Mouse (Mus musculus): ENCODE data around the gene Tnc.

Gene Tnc

GRCm38 (mm10) chr4:64046831-64047493 lies at the start of gene Tnc:
Gene Tnc (minus strand): TSS chr4:64047015.
- peak; percentile 46 for DNase-seq (ENCODE audit: low read depth, low spot score)

DNA sequence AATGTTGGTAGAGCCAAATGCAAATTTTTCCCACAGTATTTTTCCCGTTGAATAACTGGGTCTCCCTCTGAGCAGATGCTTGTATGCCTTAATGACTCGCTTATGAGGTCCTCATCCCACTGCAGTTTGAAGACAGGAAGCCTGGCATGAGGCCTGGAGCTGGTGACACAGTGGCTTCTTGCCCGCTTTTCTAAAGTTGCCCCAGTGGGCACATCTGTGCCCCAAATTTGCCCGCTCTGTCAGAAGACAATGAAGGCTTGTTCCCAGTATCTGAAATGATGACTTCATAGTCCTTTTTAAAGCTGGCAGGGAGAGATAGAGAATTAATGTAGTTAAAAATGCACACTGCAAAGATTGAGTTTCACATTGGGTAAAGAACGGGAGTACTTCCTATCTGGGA lies 47.4 kb upstream of the Tnc start:
- no peak for DNase-seq (ENCODE audit: low read depth, low spot score)

DNA sequence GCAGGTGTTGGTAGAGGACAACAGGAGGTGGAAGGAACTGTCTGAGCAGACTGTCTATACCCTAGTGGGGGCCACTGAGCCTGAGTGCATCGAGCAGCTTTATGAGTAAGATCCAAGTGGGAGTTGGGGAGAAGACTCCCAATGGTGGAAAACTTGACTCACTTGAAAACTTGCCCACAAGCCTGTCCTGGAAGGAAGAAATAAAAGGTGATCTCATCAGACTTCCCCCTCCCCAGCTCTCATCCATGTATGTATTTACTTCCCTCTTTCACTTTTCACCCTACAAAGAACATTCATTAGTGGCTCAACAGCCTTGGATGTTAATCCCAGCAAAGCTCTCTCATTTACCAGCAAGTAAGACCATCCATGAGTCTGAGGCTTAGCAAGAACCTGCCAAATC lies 46.0 kb upstream of the Tnc start:
- no peak for DNase-seq (ENCODE audit: low read depth, low spot score)

DNA sequence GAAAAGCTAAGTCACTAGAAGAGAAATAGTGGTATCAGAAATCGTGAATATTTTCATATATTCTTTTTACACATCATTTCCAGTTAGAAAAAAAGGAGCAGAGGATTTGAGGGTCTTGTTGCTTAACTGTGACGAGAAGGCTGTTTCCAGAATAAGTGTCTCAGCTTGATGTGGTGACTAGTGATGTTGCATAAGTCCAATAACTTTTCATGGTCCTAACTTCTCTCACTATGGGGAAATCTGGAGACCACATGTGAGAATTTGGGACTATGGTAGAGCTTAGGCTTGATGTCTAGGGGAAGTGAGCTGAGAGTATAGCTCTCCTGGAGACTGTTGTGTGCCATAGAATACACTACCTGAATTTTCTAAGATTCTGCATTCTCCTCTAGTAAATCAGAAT lies 42.6 kb upstream of the Tnc start:
- no peak for DNase-seq (ENCODE audit: low read depth, low spot score)

- DNase-seq (ENCODE audit: low read depth, low spot score) = no peak
These were observed 40.9 kb upstream of the Tnc start for GRCm38 (mm10) chr4:64087675-64088074.

DNA sequence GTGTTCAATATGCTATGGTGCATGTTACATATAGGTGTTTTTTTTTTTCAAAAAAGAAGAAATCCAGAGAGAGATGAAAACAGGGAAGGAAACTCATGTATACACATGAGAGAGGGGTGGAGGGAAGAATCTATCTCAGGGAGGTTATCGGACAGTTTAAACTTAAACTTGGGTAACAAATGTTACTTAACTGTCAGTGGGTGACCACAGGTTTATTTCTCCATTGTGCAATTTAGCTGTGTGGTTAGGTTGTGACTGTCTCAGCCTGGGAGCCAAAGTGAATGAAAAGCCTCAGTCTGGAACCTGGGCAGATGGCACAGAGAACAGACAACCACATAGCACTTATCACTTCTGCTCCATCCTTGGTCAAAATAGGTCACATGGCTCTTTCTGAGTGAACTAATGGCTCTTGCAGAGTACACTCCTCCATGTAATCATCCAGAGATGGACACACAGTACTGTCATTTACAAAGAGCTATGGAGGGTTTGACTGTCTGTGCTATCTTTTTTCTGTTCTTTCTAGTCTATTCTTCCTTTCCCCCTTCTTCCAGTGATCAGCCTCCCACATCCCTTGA lies 39.3 kb upstream of the Tnc start:
- DNase-seq (ENCODE audit: low read depth, low spot score) = no peak

DNA sequence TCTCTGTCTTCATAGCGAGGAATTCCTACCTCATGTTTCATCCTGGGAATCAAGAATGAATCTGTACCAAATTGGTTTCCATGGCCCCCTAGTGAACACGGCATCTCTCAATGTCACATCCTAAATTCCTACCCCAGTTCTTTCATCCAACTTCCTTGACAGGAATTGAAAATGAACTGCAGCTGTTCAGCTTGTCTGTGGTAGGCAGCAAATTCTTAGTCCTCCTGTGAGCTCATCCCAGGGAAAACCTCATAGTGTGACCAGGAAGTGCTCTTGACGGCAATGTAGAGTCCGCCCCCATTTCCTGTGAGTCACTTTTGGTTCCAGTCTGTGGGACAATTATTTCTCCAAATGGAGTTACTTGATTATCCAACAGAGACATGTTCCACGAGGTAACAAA lies 37.0 kb upstream of the Tnc start:
- DNase-seq (ENCODE audit: low read depth, low spot score) = no peak

GRCm38 (mm10) chr4:64078029-64078619 lies 31.3 kb upstream of the Tnc start:
- no peak for DNase-seq (ENCODE audit: low read depth, low spot score)

DNA sequence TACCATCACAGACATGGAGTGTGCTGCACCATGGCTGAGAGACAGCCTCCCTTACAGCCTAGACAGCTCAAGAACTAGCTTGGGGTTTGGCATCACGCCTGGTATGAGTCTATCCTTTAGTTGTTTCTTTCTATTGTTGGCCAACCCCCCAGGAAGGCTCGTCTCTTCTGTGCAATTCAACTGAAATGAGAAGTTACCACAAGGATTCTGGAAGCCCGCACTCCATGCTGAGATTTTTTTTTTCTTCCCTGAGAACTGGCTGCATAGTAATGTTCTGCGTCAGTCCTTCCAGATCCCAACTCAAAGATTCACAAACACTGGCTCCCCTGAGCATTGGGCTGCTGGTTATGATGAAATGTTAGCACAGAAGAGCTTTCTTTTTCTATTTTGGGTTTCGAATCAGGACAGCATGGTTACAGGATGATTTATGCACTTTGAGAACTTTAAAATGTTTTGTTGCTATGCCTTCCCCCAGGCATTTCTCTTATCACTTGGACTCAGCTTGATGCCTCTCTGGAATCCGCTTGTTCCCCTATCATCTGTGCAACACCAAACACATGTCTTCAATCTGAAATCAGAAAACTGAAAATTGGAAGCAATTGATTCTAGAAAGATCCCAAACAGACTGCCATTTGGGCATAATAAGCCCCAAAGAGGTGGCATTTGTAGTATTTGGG lies 29.7 kb upstream of the Tnc start:
- DNase-seq (ENCODE audit: low read depth, low spot score) = peak; percentile 10

GRCm38 (mm10) chr4:64074725-64075124 lies 27.9 kb upstream of the Tnc start:
- no peak for DNase-seq (ENCODE audit: low read depth, low spot score)

DNA sequence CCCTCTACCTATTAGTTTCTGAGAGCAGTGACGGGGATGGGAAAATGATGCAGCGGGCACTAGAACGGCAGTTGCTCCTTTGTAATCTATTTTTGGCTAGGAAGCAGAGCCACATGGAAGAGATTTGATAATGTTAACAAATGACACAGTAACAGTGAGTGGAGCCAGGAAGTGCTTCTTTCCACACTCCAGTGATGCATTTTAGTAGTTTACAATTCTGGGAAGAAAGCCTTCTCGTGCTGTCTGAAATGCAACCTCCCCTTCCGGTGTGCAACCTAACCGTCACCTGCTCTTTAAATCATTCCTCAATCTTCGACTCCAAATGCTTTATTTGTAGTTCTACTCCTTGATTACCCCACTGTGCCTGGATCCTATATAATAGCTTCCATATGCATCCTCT lies 20.6 kb upstream of the Tnc start:
- no peak for DNase-seq (ENCODE audit: low read depth, low spot score)

DNA sequence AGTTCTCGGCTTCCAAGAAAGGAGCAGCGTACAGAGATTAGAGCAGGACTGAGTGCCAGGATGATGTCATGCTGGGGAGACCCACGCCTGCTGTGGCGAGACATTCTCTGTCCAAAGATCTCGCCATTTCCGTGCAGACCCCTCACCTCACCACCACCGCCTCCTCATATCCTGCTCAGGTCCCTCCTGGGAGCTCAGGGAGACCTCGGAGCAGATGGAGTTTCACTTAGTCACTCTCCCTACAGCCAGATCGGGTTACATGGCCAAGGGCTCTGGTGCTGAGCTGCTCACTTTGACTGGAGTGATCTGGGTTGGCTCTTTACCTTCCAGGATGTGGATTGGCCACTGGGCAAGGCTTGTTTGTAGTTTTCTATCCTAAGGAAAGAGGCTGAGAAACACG lies 18.5 kb upstream of the Tnc start:
- no peak for DNase-seq (ENCODE audit: low read depth, low spot score)

- DNase-seq (ENCODE audit: low read depth, low spot score) = no peak
These were observed 12.0 kb upstream of the Tnc start for GRCm38 (mm10) chr4:64058856-64059231.

DNA sequence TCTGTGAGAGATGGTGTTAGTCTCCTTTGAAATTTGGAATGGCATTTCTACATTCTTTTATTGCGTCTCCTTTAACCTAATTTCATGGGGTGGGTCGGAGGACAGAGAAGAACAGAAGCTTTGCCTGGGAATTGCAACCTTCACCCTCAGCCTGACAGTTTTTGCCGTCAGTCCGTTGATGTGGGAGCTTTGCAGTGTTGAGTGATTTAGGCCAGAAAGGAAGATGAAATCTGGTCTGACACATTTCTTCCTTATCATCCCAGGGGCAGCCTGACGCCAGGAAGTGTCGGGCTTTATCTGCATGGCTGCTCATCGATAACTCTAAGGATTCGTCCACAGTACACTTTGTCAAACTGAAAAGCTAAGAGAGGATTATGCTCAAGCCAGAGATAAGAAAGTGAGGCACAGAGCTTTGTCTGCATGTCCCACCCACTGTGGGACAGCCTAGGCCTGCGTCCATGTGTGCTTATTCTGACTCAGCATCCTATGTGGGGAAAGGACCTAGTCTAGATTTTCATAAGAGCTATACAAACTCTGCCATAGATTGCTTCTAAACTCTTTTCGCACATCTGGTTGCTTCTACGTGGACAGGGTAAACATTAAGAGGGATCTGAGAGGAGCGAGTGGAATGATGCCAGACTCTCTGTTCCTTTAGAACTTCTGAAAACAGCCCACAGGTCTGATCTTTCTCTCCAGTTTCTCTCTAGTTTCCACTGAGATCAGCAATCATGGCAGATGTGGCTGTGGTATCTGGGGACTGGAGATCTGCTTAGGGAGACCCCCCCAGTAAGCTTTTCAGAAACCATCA lies 11.4 kb upstream of the Tnc start:
- no peak for DNase-seq (ENCODE audit: low read depth, low spot score)

DNA sequence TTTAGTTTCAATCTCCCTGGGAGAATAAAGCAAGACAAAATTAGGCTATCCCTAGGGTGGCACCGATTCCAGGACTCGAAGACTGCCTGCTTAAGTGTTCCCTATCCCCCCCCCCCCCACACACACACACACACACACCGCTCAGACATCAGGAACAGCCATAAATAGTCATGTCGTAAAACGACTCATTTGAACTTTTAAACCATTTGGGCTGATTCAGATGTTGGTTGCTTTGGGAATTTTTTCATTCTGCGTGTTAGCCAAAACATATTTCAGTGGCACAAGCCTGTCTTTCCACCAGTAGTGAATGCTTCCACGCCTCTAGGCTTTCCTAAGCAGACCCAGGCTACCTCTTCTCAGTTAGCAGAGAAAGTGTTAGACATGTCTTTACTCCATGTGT lies 1.4 kb upstream of the Tnc start:
- no peak for DNase-seq (ENCODE audit: low read depth, low spot score)

DNA sequence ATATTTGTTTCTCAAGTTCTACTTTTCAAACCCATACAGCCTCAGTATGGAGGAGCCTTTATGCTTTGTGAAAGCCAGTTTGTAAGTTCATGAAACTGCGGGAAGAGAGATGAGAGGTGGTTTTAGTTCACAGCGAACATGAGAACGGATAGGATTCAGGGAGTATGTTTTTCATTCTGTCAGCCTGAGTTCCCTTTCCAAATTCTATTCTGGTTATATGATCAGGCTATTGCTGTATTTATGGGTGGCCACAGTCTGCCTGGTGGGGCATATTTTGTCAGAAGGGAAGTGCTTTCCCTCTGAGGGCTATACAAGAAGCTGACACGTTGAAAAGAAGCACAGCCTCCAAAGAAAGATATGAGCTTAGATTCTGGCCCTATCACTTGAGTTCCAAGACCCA lies 2.9 kb downstream of the Tnc start:
- no peak for DNase-seq (ENCODE audit: low read depth, low spot score)

- no peak for DNase-seq (ENCODE audit: low read depth, low spot score)
These were observed 3.4 kb downstream of the Tnc start for GRCm38 (mm10) chr4:64043371-64043770.

- DNase-seq (ENCODE audit: low read depth, low spot score) = no peak
These were observed 7.7 kb downstream of the Tnc start for GRCm38 (mm10) chr4:64039091-64039490.

- no peak for DNase-seq (ENCODE audit: low read depth, low spot score)
These were observed 9.3 kb downstream of the Tnc start for GRCm38 (mm10) chr4:64037513-64037912.

DNA sequence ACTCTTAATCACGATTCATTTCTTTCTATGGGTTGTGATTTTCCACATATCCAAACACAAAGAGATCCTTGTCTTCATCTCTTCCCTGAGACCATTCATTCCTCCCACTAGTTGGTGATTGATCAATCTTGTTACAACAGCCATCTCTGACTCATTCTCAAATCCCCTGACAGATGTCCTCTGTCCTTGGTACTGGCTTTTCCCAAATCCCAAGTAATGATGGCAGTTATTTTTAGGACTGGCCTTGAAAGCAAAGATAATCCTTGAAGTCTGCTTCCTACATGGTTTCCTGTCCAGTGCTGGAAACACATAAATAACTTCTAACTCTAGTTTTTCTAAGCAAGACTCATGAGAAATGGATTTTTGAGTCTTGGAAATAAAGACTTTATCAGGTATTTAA lies 12.1 kb downstream of the Tnc start:
- DNase-seq (ENCODE audit: low read depth, low spot score) = no peak

GRCm38 (mm10) chr4:64033191-64033590 lies 13.6 kb downstream of the Tnc start:
- DNase-seq (ENCODE audit: low read depth, low spot score) = no peak

DNA sequence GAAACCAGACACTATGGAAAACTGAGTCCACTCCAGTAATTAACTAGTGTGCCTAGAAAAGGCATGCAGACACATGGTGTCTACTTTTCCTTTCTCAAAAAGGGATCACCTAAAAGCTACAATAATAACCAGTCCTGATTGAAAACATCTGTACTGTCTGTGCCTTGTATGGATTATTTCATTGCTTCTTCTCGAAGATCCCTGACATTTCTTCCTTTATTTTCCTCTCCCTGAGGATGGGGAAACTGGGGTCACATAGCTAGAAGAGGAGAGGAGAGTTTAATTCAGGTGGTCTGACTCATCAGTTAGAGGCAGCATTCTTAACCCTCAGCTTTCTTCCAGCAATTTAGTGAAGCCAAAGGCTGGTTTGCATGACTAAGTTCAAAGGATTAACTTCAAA lies 17.3 kb downstream of the Tnc start:
- no peak for DNase-seq (ENCODE audit: low read depth, low spot score)

Data from brain, embryonic 18.5 days (tissue).